Mouse (Mus musculus) adrenal gland (tissue): ENCODE data around the gene Man2a2.

ENCODE experiments used
- intact Hi-C: fragments of 180-260 bp; cut with DNase I; formaldehyde crosslinking; loops from one replicate; pipeline ENCODE4 v1.15.1; 2025
- long read RNA-seq, 2 experiments: library from polyadenylated mRNA; unstranded; transcript quantifications; one replicate each; pipeline ENCODE4 v2.0.0; 2020; ENCODE audit warnings: borderline replicate concordance in 1 of 2; ENCODE audit not compliant: insufficient replicate concordance in 1 of 2

Man2a2 gene
- long read RNA-seq, experiment 1, full-length matches to known transcripts: 1 of 11 reads
- long read RNA-seq, experiment 1, partial matches to known transcripts: 2 of 11 reads
- long read RNA-seq, experiment 1, other reads (novel, unspliced or antisense): 8 of 11 reads
- long read RNA-seq, experiment 2, partial matches to known transcripts: 4 of 9 reads
- long read RNA-seq, experiment 2, other reads (novel, unspliced or antisense): 5 of 9 reads

DNA sequence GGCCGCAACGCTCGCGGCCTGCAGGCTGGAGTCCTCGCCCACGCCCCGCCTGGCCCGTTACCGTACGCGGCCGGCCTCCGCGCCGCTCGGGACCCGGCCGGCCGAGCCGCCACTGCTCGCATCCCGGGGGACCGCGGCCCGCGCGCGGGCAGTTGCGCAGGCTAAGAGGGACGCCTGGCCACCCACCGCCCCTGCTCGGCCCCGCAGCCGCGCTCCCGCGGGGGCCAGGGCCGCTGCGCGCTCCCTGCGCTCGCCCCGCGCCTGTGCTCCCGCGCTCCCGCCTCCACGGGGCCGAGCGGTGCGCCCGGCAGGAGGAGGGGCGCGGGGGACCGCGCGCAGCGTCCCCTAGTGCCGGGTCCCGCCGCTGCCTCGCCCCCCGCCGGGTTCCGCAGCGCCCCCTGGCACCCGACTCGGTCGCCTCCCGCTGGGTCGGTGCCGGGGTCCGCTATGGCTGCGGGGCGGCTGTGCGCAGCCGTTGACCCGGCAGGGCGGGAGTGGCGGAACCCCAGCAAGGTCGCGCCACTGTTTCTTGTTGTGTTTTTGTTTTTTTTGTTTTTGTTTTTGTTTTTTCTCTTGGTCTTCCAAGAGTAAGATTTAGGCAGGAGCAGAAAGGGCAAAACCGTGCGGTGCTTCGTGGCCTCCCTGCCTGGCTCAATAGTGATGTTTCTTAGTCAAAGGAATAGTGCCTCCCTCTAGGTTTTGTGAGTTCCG is at the start of gene Man2a2:
TSS of gene Man2a2 (minus strand) at position 335 of the 711 bp plus-strand sequence.
- intact Hi-C loops: loop anchor here (1.0 kb wide), 1 partner anchor 28 kb away; the partner anchor contains the start of gene Hddc3

DNA sequence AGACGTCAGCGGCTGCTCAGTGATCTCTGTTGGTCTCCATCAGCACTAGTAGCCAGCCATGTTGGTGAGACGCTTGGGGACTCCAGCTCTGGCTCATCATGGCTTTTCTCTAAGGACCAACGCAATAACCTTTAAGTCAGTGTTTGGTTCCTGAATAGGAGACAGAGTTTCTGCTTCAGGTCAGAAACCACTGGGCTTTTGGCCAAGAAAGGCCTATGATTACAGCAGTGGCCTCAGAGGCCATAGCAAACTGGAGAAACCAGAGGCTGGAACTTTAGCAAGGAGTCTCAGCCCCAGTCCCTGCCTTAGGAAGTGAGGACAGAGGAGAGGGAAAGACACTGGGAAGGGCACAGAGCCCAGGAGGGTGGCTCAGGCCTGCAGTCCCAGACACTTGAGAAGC is 49.4 kb upstream of the Man2a2 start:
- intact Hi-C loops: no loop called here

DNA sequence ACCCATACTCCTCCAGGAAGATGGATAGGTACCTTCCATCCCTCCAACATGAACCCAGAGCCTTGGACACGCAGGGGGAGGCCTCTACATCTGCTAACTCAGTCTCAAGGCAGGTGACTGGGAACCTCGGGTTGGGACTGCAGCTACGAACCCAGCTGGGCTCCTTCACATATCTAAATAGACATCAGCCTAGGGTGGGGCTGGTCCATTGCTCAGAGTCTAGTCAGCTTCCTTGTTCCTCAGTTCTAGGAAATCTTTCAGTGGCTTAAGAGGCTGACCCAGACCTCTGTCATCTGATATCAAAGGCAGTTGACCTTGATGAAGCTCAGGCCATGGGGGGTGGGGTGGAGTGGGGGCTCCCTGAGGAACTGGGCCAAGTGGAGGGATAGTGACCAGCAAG is 48.1 kb upstream of the Man2a2 start:
- intact Hi-C loops: no loop called here

DNA sequence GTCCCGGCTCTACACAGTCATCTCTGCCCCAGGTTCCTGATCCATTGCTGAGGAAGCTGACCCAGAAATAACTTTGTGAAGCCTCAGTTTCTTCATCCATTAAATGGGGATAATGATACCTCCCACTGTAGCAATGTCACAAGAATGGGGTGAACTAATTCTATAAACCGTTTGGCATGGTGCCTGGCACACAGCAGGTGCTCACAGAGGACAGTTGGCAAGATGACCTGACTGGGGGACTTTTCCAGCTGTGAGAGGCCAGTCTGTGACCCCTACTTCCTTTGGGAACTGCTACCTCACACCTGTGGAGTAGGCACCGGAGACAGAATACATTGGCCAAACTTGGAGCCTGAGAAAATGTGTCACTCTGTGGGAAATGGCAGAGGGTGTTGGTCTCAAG is 46.9 kb upstream of the Man2a2 start:
- intact Hi-C loops: no loop called here

DNA sequence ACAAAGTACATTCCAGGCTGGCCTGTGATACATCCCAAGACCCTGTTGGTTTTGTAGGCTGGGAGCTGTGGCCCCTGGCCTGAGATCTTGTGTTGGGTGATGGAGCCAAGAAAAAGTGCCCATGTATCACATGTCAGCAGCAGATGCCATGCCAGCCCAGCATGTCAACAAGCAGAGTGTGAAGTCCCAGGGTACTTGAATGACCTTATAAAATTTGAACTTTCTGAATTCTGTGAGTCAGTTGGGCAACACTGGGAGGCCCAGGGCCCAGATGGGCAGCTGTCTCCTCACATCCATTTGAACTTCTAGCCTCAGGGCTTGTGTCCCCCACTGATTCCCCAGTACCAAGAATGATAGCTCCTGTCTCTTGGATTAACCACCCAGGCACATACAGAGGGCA is 46.4 kb upstream of the Man2a2 start:
- intact Hi-C loops: no loop called here

DNA sequence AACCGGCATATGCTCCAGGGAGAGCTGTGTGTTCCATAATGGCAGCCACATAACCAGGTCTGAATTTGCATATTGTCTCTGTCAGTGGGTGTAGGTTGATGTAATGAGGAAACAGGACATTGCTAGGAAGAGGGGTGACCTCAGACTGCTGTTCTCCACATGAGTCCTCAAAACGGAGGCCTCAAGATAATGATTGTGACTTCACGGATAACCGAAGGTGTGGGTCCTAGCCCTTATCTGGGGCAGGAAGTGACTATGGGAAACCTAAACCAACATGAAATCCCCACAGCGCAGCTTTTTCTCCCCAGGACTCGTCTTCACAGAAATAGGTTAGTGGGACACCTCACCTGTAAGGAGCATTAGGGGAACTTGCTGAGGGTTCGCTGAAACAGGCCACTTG is 45.8 kb upstream of the Man2a2 start:
- intact Hi-C loops: no loop called here

DNA sequence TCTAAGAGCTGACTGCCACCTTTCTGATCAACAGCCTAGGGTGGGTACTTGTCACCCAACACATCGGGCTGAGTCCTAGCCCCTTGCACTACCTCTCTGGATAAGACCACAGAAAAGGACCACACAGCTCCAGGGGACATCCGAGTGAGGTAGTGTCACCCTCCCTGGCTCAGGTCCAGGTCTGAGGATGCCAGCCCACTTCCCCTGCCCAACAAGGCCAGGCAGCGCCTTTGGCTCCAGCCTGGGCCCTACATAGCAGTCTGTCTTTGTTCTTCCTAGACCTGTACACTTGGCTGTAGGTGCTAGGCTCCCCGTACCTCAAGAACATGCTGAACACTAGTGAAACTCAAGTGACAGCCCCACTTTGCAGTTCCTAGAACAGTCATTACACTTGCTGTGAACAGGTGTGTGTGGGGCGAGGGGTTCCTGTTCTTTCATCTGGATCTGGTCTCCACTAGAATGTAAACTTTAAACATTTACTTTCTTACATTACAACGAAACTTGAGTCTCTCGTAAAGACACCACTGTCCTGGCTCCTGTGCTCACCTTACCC is 43.2 kb upstream of the Man2a2 start:
- intact Hi-C loops: no loop called here

DNA sequence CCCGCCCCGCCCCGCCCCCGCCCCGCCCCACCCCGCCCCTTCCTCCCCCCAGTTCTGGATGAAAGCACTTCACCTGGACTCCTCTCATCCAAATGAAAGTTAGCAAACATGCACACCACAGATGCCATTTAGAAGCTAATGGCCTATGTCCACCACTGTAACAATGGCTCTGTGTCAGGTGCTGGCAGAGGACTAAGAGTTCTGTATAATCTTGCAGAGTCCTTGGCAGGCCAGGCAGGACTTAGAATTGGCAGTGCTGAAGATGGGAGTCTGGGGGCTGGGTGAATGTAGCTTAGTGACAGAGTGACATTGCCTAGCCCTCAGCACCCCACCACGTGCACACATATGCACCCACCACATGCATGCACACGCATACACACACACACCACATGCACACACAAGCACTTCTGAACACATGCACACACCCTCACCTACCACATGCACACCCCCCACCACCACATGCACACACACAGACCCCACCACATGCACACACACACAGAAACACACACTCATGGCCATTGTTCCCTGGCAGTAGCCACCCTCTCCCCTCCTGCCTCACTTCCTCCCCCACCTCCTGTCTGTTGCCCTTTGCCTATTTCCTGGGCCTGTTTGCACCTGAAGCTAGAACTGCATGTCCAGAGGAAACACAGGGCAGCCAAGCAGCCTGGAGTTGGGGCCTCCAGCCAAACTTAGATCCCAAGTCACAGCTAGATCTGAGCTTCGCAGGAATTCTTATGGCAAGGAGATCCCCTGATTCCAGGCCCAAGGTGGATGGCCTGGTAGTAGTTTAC is 42.5 kb upstream of the Man2a2 start:
- intact Hi-C loops: no loop called here

DNA sequence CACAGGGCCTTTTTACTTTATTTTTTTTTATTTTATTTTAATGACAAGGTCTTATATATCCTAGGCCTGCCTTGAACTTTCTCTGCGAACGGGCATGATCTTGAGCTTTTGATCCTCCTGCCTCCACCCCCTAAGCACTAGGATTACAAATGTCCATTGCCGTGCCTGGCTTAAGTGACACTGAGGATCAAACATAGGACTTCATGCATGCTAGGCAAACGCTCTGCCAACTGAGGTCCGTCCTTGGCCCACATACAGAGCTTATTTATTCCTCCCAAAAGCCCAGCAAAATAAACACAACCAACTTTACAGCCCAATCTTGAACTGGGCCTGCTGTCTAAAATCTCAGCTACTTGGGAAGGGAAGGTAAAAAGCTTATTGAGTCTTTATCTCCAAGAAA is 41.6 kb upstream of the Man2a2 start:
- intact Hi-C loops: no loop called here

DNA sequence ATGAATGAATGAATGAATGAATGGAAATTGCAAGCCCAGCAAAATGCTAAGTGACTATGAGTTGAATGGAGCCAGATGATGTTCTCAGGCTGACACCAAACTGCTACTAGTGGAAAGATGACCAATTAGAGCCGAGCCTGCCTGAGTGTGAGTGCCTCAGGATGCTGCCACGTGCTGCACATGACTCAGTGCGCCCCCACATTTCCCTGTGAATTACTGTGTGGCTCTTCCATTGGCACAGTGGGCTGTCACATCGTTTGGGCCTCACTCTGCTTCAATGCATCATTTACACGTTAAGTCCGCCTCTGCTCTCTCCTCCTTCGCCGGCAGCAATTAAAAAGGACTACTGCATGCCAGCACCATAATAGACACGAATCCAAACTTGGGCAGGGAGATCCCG is 41.1 kb upstream of the Man2a2 start:
- intact Hi-C loops: no loop called here

DNA sequence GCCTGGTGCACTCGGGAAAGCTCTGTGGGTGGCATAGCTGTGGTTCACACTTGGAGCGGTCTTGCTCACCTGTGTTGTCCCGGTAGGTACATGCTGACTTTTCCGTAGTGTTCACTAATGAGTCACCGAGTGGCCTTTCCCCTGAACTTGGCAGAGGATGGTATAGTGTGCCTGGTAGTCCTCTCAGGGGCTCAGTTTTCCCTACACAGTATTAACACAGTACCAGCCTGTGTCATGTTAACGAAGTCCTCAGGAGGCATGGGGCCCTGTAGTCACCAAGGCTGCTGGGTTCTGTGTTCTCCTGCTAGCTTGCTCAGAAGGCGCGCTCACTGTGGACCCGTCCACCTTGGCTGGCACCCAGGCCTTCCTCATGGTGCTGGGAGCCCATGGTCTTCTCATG is 39.2 kb upstream of the Man2a2 start:
- intact Hi-C loops: no loop called here

DNA sequence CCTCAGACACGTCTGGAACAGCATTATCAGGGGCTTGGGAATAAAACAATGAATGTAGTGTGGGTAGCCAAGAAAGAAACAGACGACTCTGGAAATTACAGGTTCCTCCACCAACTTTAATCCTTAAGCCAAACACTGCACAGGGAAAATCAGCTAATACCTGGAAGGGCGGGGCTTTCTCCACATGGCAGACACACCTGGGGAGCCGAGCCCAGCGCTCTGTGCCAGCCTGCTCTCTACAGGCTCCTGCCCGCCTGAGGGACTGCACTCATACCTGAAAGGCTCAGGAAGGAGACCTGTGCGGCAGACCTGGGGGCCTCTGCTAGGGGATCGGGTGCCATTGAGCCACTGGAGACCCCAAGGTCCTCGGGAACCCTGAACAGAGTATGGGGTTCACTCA is 36.5 kb upstream of the Man2a2 start:
- intact Hi-C loops: no loop called here

DNA sequence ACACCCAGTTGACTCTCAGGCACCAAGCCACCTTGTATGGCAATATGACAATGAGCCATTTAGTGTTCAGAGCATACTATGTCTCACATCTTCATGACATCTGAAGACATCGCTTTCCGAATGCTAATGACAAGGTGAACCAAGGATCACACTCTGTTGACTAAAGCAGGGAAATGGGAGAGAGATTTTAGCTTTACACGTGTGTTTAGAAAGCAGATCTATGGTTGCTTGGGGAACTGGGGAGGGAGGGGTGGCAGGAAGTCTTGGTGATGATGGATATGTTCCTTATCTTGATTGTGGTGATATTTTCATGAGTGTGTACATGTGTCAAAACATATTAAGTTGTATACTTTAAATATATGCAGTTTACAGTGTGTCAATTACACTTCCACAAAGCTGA is 35.0 kb upstream of the Man2a2 start:
- intact Hi-C loops: no loop called here

DNA sequence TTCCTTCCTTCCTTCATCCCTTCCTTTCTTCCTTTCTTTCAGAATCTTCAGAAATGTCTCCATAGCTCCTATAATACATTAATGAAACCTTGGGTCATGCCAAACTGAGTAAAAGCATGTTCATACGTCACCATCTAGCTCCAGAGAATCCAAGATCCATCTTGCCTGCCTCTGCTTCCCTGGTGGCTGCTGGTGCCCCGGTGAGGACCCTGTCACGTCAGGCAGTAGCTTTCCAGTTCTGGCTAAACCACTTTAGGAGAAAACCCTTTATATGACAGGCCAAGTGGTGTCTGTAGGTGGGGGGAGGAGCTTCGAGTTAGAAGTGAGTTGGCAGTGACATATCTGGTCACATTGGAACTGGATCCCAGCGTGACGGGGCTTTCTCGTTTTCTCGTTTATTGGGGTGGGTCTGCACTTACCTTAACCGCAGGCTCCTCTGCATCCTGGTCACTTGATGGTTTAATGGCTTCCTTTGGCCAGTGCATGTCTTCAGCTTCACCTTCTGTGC is 34.1 kb upstream of the Man2a2 start, which contains the start of gene Furin:
TSS of gene Furin (minus strand) at position 249 of the 508 bp plus-strand sequence.
- intact Hi-C loops: no loop called here

DNA sequence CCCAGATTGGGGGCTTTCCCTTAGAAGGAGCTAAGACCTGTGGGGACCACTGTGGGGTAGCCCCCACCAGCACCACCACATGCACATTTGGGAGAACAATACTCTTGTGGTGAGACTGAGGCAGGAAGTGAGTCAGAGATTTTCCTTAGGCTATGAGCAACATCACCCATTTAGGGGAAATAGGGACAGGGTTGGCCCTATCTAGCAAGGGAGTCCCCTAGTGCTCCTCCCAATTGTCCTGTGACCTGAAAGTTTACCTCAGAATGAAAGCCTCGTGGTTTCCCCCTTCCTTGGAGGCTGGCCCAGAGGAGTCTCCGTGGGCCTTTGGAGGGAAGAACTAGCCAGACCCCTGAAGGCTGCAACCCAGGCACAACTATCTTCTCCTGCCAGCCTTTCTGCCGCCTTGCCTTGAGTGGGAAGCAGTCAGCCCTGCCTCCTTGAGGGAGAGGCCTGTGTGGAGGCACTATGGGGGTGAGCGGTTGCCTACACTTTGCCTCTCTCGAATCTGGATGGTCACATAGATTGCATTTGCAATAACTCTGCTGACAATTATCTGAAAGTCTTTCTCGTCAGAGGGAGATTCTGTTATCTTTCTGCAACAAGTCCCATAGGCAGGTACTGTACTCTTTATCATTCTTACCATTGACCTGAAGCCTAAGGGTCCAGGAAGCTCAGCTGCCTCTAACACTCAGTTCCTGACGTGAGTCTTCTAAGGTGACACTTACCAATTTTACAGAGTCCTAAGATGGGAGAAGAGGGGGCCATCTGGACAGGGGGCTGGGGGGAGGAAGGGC is 33.1 kb upstream of the Man2a2 start:
- intact Hi-C loops: no loop called here

DNA sequence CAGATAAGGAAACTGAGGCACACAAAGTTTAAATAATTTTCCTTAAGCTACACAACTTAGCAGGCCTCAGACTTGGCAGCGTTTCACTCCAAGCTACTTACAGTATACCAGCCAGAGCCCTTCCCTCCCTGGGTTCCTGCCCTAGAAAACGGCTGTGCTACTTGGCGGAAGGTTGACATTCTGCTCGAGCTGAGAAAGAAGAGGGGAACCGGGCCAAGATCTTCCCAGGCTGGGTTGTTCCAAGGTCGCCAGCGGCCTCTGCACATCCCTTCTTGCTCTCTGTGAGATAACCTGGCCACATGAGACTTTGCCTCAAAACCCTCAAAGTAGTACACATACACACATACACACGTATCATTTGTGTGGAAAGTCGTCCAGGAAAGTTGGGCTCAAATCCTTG is 32.4 kb upstream of the Man2a2 start:
- intact Hi-C loops: no loop called here

DNA sequence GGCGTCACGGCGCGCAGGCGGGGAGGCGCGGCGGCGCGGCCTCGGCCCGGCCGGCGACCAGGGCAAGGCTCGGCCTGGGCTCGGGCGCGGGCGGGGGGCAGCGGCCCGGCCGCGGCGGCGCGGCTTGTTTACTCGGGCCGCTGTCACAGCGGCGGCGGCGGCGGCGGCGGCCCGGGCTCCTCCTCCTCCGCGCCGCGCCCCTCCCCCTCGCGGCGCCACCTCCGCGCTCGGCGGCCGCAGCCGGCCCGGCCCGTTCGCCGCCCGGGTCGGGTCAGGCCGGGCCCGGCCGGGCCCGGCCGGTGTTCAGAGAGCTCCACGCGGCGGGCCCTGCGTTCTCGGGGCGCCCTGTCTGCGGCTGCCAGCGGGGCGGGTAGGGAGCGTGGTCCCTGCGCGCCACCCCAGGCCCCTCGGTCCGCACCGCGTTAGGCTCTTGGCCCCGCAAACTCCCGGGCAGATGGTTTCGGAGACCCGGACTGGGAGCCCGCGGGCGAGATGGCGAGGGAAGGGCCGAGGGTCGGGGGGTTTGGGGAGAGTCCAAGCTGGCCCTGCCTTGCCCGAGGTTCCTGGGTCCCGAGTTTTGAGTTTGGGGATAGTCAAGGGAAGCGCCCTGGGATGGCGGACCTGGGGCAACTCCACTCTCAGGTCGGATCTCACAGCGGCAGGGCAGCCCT is 31.6 kb upstream of the Man2a2 start:
- intact Hi-C loops: no loop called here

DNA sequence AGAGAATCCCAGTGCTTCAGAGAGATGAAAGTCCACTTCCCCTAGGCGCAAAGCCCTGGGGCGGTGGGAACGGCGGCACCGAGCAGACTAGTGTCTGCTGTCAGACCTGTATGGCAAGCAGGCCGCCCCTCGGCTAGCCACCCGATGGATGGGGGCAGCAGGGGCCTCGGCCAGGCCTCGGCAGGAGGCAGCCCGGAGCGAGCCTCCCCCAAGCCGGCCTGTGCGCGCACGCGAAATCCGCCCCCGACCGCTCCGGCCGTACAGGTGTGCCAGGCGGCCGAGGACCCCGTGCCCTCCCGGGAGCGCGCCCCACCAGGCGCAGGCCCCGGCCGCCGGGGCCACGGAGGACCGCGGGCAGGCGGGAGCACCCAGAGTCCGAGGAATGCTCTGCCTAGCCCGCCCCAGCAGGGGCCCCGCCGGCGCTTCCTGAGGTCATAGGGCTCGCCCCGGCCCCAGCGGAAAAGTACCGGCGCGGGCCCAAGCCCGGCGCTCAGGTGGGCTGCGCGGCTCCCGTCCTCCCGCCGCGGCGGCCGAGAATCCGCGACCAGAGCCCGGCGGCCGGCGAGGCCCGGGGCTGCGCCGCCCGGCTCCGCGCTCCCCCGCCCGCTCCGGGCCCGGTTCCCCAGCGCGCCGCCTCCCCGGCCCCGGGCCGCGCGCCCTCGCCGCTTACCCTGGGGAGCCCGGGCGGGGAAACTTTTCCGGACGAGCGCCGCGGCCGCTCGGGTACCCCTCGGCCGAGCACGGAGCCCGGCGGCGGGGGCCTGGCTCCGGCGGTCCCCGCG is 30.9 kb upstream of the Man2a2 start:
- intact Hi-C loops: no loop called here

DNA sequence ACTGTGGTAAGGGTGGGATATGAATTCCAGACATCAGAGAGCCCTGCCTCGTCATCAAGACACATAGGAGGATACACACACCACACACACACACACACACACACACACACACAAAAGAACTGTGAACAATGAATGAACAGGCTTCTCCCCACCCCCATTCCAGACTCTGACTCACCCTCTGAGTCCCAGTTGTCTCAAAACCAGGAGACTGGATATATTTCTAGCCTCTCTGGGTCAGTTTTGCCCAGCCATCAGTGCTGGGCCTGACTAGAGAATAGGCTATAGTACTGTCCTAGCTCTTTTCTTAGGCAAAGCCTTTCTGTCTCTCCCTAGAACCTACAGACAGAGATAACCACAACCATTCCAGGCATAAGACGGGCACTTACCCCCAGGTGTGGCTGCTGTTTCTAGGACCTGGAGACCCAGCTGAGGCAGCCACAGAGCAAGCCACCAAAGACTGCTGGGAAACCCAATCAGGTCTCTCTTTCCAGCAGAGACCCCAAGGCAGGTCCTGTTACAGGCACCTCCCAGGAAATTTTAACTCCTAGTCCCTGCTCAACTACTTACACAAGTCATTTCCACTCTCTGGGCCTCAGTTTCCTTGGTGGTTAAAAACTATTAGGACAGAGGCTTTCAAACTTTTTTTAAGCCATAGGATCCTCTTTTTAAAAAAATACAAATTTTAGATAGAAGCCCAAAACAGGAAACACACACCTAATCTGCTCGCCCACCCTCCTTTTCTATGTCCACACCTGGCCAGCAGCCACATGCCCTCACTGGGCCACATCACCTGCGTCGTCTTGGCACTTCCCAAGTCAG is 30.1 kb upstream of the Man2a2 start:
- intact Hi-C loops: no loop called here
